Mouse (Mus musculus) erythroblast, embryonic 14.5 days (primary cell): ENCODE measurements at regions not wholly inside any gene's neighbourhood (a gene's known extent, or its start where the extent isn't known, plus 50 kb on each side); places are given as distances from the start of the nearest gene placed in this dataset.

ENCODE experiments used
- GATA1 ChIP-seq: IDR thresholded peaks from 2 replicates; pipeline ENCODE4 v1.6.1; 2012; ENCODE audit warnings: low read length, inconsistent platforms, mixed read lengths
- TAL1 ChIP-seq: IDR thresholded peaks from 3 replicates; pipeline ENCODE4 v1.6.1; 2012; ENCODE audit warnings: low read length, inconsistent platforms, mixed read lengths

DNA sequence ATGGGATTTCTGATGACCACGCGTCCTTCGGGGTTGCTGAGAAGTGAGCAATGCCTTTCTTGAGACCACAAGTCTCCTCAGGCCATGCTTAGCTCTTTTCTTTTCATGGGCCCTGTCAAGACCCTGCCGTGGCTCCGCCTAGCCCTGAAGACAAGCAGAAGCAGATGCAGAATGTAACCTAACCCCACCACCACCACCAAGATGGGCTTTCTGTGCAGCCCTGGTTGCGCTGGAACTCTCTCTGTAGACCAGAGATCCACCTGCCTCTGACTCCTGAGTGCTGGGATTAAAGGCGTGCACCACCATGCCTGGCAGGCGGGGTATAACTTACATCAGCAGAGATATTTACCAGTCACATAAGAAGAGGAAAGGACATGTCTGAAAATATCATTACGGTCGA, 199.4 kb upstream of the Mphosph6 start:
- TF ChIP-seq TAL1 (no peak), GATA1 (no peak)
